Mouse (Mus musculus): ENCODE results near the gene Elmo3.

The Elmo3 gene

GRCm38 (mm10) chr8:105297511-105298192 lies 7.7 kb upstream of the Elmo3 start, which contains the start of gene E2f4:
TSS of gene E2f4 (plus strand) at chr8:105297663.
- in situ Hi-C loops (cut with MboI; ENCODE audit: low sequenced_read_pairs): no loop called here

- in situ Hi-C loops (cut with MboI; ENCODE audit: low sequenced_read_pairs): no loop called here
Measured at GRCm38 (mm10) chr8:105298351-105299252, 6.8 kb upstream of the Elmo3 start.

- in situ Hi-C loops (cut with MboI; ENCODE audit: low sequenced_read_pairs): no loop called here
Measured at GRCm38 (mm10) chr8:105299962-105300361, 5.4 kb upstream of the Elmo3 start.

- in situ Hi-C loops (cut with MboI; ENCODE audit: low sequenced_read_pairs): no loop called here
Measured at GRCm38 (mm10) chr8:105303396-105303795, 2.0 kb upstream of the Elmo3 start.

GRCm38 (mm10) chr8:105303874-105304273 lies 1.5 kb upstream of the Elmo3 start:
- in situ Hi-C loops (cut with MboI; ENCODE audit: low sequenced_read_pairs): no loop called here

- in situ Hi-C loops (cut with MboI; ENCODE audit: low sequenced_read_pairs): no loop called here
Measured at GRCm38 (mm10) chr8:105304325-105305210, 833 bp upstream of the Elmo3 start.

GRCm38 (mm10) chr8:105306146-105306691 lies 818 bp downstream of the Elmo3 start:
- in situ Hi-C loops (cut with MboI; ENCODE audit: low sequenced_read_pairs): no loop called here

GRCm38 (mm10) chr8:105307670-105308069 lies 2.3 kb downstream of the Elmo3 start:
- in situ Hi-C loops (cut with MboI; ENCODE audit: low sequenced_read_pairs): no loop called here

- in situ Hi-C loops (cut with MboI; ENCODE audit: low sequenced_read_pairs): no loop called here
Measured at GRCm38 (mm10) chr8:105308428-105308827, 3.0 kb downstream of the Elmo3 start.

GRCm38 (mm10) chr8:105309142-105309847 lies 3.9 kb downstream of the Elmo3 start:
- in situ Hi-C loops (cut with MboI; ENCODE audit: low sequenced_read_pairs): no loop called here

- in situ Hi-C loops (cut with MboI; ENCODE audit: low sequenced_read_pairs): no loop called here
Measured at GRCm38 (mm10) chr8:105310118-105310517, 4.7 kb downstream of the Elmo3 start.

GRCm38 (mm10) chr8:105311718-105312117 lies 6.3 kb downstream of the Elmo3 start:
- in situ Hi-C loops (cut with MboI; ENCODE audit: low sequenced_read_pairs): no loop called here

- in situ Hi-C loops (cut with MboI; ENCODE audit: low sequenced_read_pairs): no loop called here
Measured at GRCm38 (mm10) chr8:105312891-105313481, 7.6 kb downstream of the Elmo3 start.

- in situ Hi-C loops (cut with MboI; ENCODE audit: low sequenced_read_pairs): no loop called here
Measured at GRCm38 (mm10) chr8:105313622-105314402, 8.4 kb downstream of the Elmo3 start.

- in situ Hi-C loops (cut with MboI; ENCODE audit: low sequenced_read_pairs): no loop called here
Measured at GRCm38 (mm10) chr8:105315073-105315769, 9.8 kb downstream of the Elmo3 start.

GRCm38 (mm10) chr8:105317941-105318340 lies 12.5 kb downstream of the Elmo3 start:
- in situ Hi-C loops (cut with MboI; ENCODE audit: low sequenced_read_pairs): no loop called here

GRCm38 (mm10) chr8:105318662-105319190 lies 13.3 kb downstream of the Elmo3 start:
- in situ Hi-C loops (cut with MboI; ENCODE audit: low sequenced_read_pairs): no loop called here

- in situ Hi-C loops (cut with MboI; ENCODE audit: low sequenced_read_pairs): no loop called here
Measured at GRCm38 (mm10) chr8:105323183-105323582, 17.8 kb downstream of the Elmo3 start.
